Mouse (Mus musculus): ENCODE measurements around the gene Ksr1. TPM values are rescaled to one million over a fixed set of nuclear protein-coding genes. Genes with fewer than 3 reads are reported as not detected.

Gene Ksr1
- polyA plus RNA-seq, 1 experiment = 18.2 TPM

GRCm38 (mm10) chr11:79086787-79087186, 59.4 kb downstream of the Ksr1 start:
- Histone ChIP-seq H3K4me3 (replicated peaks; ENCODE audit: control insufficient read depth, low read depth, low read length) (peak overlapping the region; percentile 49), H3K27ac (ENCODE audit: control insufficient read depth, insufficient read depth, low read depth, low read length, poor library complexity) (peak overlapping the region; percentile 86), H3K4me1 (ENCODE audit: control insufficient read depth, insufficient read depth, low read length) (peaks cover 8% of the 10 kb centered on the region; the same call in 1 of the 2 replicates)
- TF ChIP-seq CTCF (IDR thresholded peaks at IDR 0.05; ENCODE audit: control insufficient read depth, insufficient read depth, low read length) (no peak), POLR2A (IDR thresholded peaks at IDR 0.05; ENCODE audit: borderline replicate concordance, control insufficient read depth, low read depth, low read length) (peak; percentile 76; the same call in 1 of the 2 replicates)
- 45% methylated on average over 12 of the region's 12 CpGs for WGBS

- Histone ChIP-seq H3K4me3 (replicated peaks; ENCODE audit: control insufficient read depth, low read depth, low read length) (no peak overlapping the region), H3K27ac (ENCODE audit: control insufficient read depth, insufficient read depth, low read depth, low read length, poor library complexity) (peak overlapping the region; percentile 42), H3K4me1 (ENCODE audit: control insufficient read depth, insufficient read depth, low read length) (peaks cover 11% of the 10 kb centered on the region)
- TF ChIP-seq POLR2A (IDR thresholded peaks at IDR 0.05; ENCODE audit: borderline replicate concordance, control insufficient read depth, low read depth, low read length) = no peak
- TF ChIP-seq CTCF (IDR thresholded peaks at IDR 0.05; ENCODE audit: control insufficient read depth, insufficient read depth, low read length) = no peak
- WGBS = 51% methylated on average over 5 of the region's 5 CpGs
Measured at GRCm38 (mm10) chr11:79085059-79085458, 61.1 kb downstream of the Ksr1 start.

GRCm38 (mm10) chr11:79083018-79083441, 63.2 kb downstream of the Ksr1 start:
- no peak for TF ChIP-seq CTCF (IDR thresholded peaks at IDR 0.05; ENCODE audit: control insufficient read depth, insufficient read depth, low read length)
- TF ChIP-seq POLR2A (IDR thresholded peaks at IDR 0.05; ENCODE audit: borderline replicate concordance, control insufficient read depth, low read depth, low read length) = no peak
- Histone ChIP-seq H3K27ac (ENCODE audit: control insufficient read depth, insufficient read depth, low read depth, low read length, poor library complexity) (0 out of 2 replicates have a peak overlapping the region, but pooled peaks have one; percentile 3), H3K4me3 (replicated peaks; ENCODE audit: control insufficient read depth, low read depth, low read length) (no peak overlapping the region), H3K4me1 (ENCODE audit: control insufficient read depth, insufficient read depth, low read length) (peaks cover 9% of the 10 kb centered on the region)
- 41% methylated on average over 11 of the region's 11 CpGs for WGBS

GRCm38 (mm10) chr11:79080965-79081891, 65.0 kb downstream of the Ksr1 start:
- 37% methylated on average over 16 of the region's 16 CpGs for WGBS
- H3K4me3 ChIP-seq (replicated peaks; ENCODE audit: control insufficient read depth, low read depth, low read length) = no peak overlapping the region
- peaks cover 14% of the 10 kb centered on the region for H3K4me1 ChIP-seq (ENCODE audit: control insufficient read depth, insufficient read depth, low read length)
- no peak for TF ChIP-seq POLR2A (IDR thresholded peaks at IDR 0.05; ENCODE audit: borderline replicate concordance, control insufficient read depth, low read depth, low read length)
- no peak for TF ChIP-seq CTCF (IDR thresholded peaks at IDR 0.05; ENCODE audit: control insufficient read depth, insufficient read depth, low read length)
- peak overlapping the region; percentile 6; the same call in 1 of the 2 replicates for H3K27ac ChIP-seq (ENCODE audit: control insufficient read depth, insufficient read depth, low read depth, low read length, poor library complexity)

- TF ChIP-seq CTCF (IDR thresholded peaks at IDR 0.05; ENCODE audit: control insufficient read depth, insufficient read depth, low read length) (no peak), POLR2A (IDR thresholded peaks at IDR 0.05; ENCODE audit: borderline replicate concordance, control insufficient read depth, low read depth, low read length) (no peak)
- Histone ChIP-seq H3K4me3 (replicated peaks; ENCODE audit: control insufficient read depth, low read depth, low read length) (no peak overlapping the region), H3K27ac (ENCODE audit: control insufficient read depth, insufficient read depth, low read depth, low read length, poor library complexity) (no peak overlapping the region), H3K4me1 (ENCODE audit: control insufficient read depth, insufficient read depth, low read length) (peaks cover 15% of the 10 kb centered on the region)
- WGBS = 84% methylated on average over 6 of the region's 6 CpGs
Measured at GRCm38 (mm10) chr11:79080081-79080480, 66.1 kb downstream of the Ksr1 start.

GRCm38 (mm10) chr11:79076484-79076883, 69.7 kb downstream of the Ksr1 start:
- peak overlapping the region; percentile 32 for H3K4me3 ChIP-seq (replicated peaks; ENCODE audit: control insufficient read depth, low read depth, low read length)
- peak overlapping the region; percentile 92 for H3K27ac ChIP-seq (ENCODE audit: control insufficient read depth, insufficient read depth, low read depth, low read length, poor library complexity)
- TF ChIP-seq CTCF (IDR thresholded peaks at IDR 0.05; ENCODE audit: control insufficient read depth, insufficient read depth, low read length) (no peak), POLR2A (IDR thresholded peaks at IDR 0.05; ENCODE audit: borderline replicate concordance, control insufficient read depth, low read depth, low read length) (0 out of 2 replicates have a peak, but pooled peaks have one; percentile 8)
- under 1% methylated on average over 12 of the region's 12 CpGs for WGBS
- H3K4me1 ChIP-seq (ENCODE audit: control insufficient read depth, insufficient read depth, low read length) = peaks cover 14% of the 10 kb centered on the region

GRCm38 (mm10) chr11:79075044-79075443, 71.2 kb downstream of the Ksr1 start:
- Histone ChIP-seq H3K4me3 (replicated peaks; ENCODE audit: control insufficient read depth, low read depth, low read length) (no peak overlapping the region), H3K27ac (ENCODE audit: control insufficient read depth, insufficient read depth, low read depth, low read length, poor library complexity) (no peak overlapping the region), H3K4me1 (ENCODE audit: control insufficient read depth, insufficient read depth, low read length) (peaks cover 14% of the 10 kb centered on the region)
- 74% methylated on average over 3 of the region's 3 CpGs for WGBS
- no peak for TF ChIP-seq POLR2A (IDR thresholded peaks at IDR 0.05; ENCODE audit: borderline replicate concordance, control insufficient read depth, low read depth, low read length)
- no peak for TF ChIP-seq CTCF (IDR thresholded peaks at IDR 0.05; ENCODE audit: control insufficient read depth, insufficient read depth, low read length)

GRCm38 (mm10) chr11:79074611-79075010, 71.6 kb downstream of the Ksr1 start:
- WGBS = 53% methylated on average over 3 of the region's 3 CpGs
- Histone ChIP-seq H3K4me1 (ENCODE audit: control insufficient read depth, insufficient read depth, low read length) (peaks cover 14% of the 10 kb centered on the region), H3K27ac (ENCODE audit: control insufficient read depth, insufficient read depth, low read depth, low read length, poor library complexity) (no peak overlapping the region), H3K4me3 (replicated peaks; ENCODE audit: control insufficient read depth, low read depth, low read length) (no peak overlapping the region)
- TF ChIP-seq POLR2A (IDR thresholded peaks at IDR 0.05; ENCODE audit: borderline replicate concordance, control insufficient read depth, low read depth, low read length) (no peak), CTCF (IDR thresholded peaks at IDR 0.05; ENCODE audit: control insufficient read depth, insufficient read depth, low read length) (no peak)

All from bone marrow, adult 2 months (tissue).